Mouse (Mus musculus): ENCODE data around the gene Vax1.

Vax1 gene
- long read RNA-seq, experiment 1, result 0 reads
- long read RNA-seq, experiment 2, result 0 reads

GRCm38 (mm10) chr19:59169936-59170765, at the start of gene Vax1:
Gene Vax1 (minus strand): TSS chr19:59170056.
- intact Hi-C loops (cut with DNase I), result no loop called here

GRCm38 (mm10) chr19:59218991-59219390, 49.1 kb upstream of the Vax1 start, which contains the start of gene Kcnk18:
Gene Kcnk18 (plus strand): TSS chr19:59219214.
- intact Hi-C loops (cut with DNase I), result no loop called here

GRCm38 (mm10) chr19:59216891-59217290, 47.0 kb upstream of the Vax1 start:
- intact Hi-C loops (cut with DNase I), result no loop called here

GRCm38 (mm10) chr19:59208986-59209385, 39.1 kb upstream of the Vax1 start:
- intact Hi-C loops (cut with DNase I), result no loop called here

- intact Hi-C loops (cut with DNase I), result no loop called here
Observed at GRCm38 (mm10) chr19:59208475-59208874, 38.6 kb upstream of the Vax1 start.

- intact Hi-C loops (cut with DNase I), result loop anchor here (1.0 to 10.0 kb wide), 3 partner anchors 287 to 436 kb away; no protein-coding TSS in a partner anchor
Observed at GRCm38 (mm10) chr19:59198161-59198560, 28.3 kb upstream of the Vax1 start.

- intact Hi-C loops (cut with DNase I), result loop anchor here (5.0 to 10.0 kb wide), 2 partner anchors 391 to 434 kb away; no protein-coding TSS in a partner anchor
Observed at GRCm38 (mm10) chr19:59196111-59196666, 26.3 kb upstream of the Vax1 start.

- intact Hi-C loops (cut with DNase I), result loop anchor here (5.0 to 10.0 kb wide), 2 partner anchors 390 to 433 kb away; no protein-coding TSS in a partner anchor
Observed at GRCm38 (mm10) chr19:59195181-59195770, 25.4 kb upstream of the Vax1 start.

GRCm38 (mm10) chr19:59193986-59194820, 24.3 kb upstream of the Vax1 start:
- intact Hi-C loops (cut with DNase I), result loop anchor here (10.0 kb wide), 1 partner anchor 389 kb away; no protein-coding TSS in a partner anchor

GRCm38 (mm10) chr19:59193456-59193855, 23.6 kb upstream of the Vax1 start:
- intact Hi-C loops (cut with DNase I), result loop anchor here (10.0 kb wide), 1 partner anchor 389 kb away; no protein-coding TSS in a partner anchor

GRCm38 (mm10) chr19:59192491-59192890, 22.6 kb upstream of the Vax1 start:
- intact Hi-C loops (cut with DNase I), result loop anchor here (10.0 kb wide), 1 partner anchor 388 kb away; no protein-coding TSS in a partner anchor

GRCm38 (mm10) chr19:59191123-59191505, 21.3 kb upstream of the Vax1 start:
- intact Hi-C loops (cut with DNase I), result loop anchor here (10.0 kb wide), 1 partner anchor 386 kb away; no protein-coding TSS in a partner anchor

GRCm38 (mm10) chr19:59190431-59191122, 20.7 kb upstream of the Vax1 start:
- intact Hi-C loops (cut with DNase I), result loop anchor here (10.0 kb wide), 1 partner anchor 386 kb away; no protein-coding TSS in a partner anchor

GRCm38 (mm10) chr19:59188981-59189380, 19.1 kb upstream of the Vax1 start:
- intact Hi-C loops (cut with DNase I), result no loop called here

GRCm38 (mm10) chr19:59184000-59184399, 14.1 kb upstream of the Vax1 start:
- intact Hi-C loops (cut with DNase I), result no loop called here

GRCm38 (mm10) chr19:59173341-59174015, 3.6 kb upstream of the Vax1 start:
- intact Hi-C loops (cut with DNase I), result no loop called here

GRCm38 (mm10) chr19:59172781-59173180, 2.9 kb upstream of the Vax1 start:
- intact Hi-C loops (cut with DNase I), result no loop called here

GRCm38 (mm10) chr19:59171871-59172245, 2.0 kb upstream of the Vax1 start:
- intact Hi-C loops (cut with DNase I), result no loop called here

GRCm38 (mm10) chr19:59171151-59171870, 1.5 kb upstream of the Vax1 start:
- intact Hi-C loops (cut with DNase I), result no loop called here

Measured in adrenal gland (tissue).